Mouse (Mus musculus) megakaryocyte, embryonic 14.5 days (primary cell): ENCODE measurements around the gene Plekhh2. TPM values are rescaled to one million over a fixed set of nuclear protein-coding genes. Genes with fewer than 3 reads are reported as not detected.

Experiments used
- H3K27me3 ChIP-seq: replicated peaks from 2 replicates; pipeline ENCODE3; 2012; ENCODE audit warnings: inconsistent platforms
- H3K36me3 ChIP-seq: replicated peaks from 2 replicates; pipeline ENCODE3; 2012; ENCODE audit warnings: low read length, inconsistent platforms, mixed read lengths
- H3K4me1 ChIP-seq: 2 replicates; pipeline ENCODE4 v1.6.1; 2012; ENCODE audit warnings: inconsistent platforms
- H3K4me3 ChIP-seq: replicated peaks from 2 replicates; pipeline ENCODE3; 2012; ENCODE audit warnings: moderate library complexity, mild to moderate bottlenecking, inconsistent platforms
- H3K9me3 ChIP-seq: 2 replicates; pipeline ENCODE4 v1.6.1; 2012; ENCODE audit warnings: inconsistent platforms
- FLI1 ChIP-seq: IDR thresholded peaks from 2 replicates; pipeline ENCODE4 v1.6.1; 2012; ENCODE audit warnings: low read length, inconsistent platforms, mixed read lengths
- GATA1 ChIP-seq: IDR thresholded peaks from 3 replicates; pipeline ENCODE4 v1.6.1; 2012; ENCODE audit warnings: mixed read lengths, low read length, inconsistent platforms, borderline replicate concordance
- polyA plus RNA-seq: library from polyadenylated mRNA; stranded (reverse); fragments of >175 nt; gene quantifications from 2 replicates; pipeline ENCODE4 v1.2.3, GENCODE M21; 2012; ENCODE audit warnings: low replicate concordance; ENCODE audit not compliant: insufficient read depth

Plekhh2 gene
- polyA plus RNA-seq, 1 experiment, result not detected

- Histone ChIP-seq H3K9me3 (peaks cover 17% of the 10 kb centered on the region), H3K36me3 (no peaks in the 10 kb centered on the region), H3K4me3 (no peak overlapping the region), H3K27me3 (no peaks in the 10 kb centered on the region), H3K4me1 (peaks cover 5% of the 10 kb centered on the region; the same call in 1 of the 2 replicates)
- TF ChIP-seq GATA1 (no peak), FLI1 (no peak)
Measured at GRCm38 (mm10) chr17:84616526-84617074, 104.9 kb downstream of the Plekhh2 start.

- no peak for TF ChIP-seq GATA1
- no peak for TF ChIP-seq FLI1
- Histone ChIP-seq H3K36me3 (no peaks in the 10 kb centered on the region), H3K27me3 (no peaks in the 10 kb centered on the region), H3K9me3 (peaks cover 17% of the 10 kb centered on the region), H3K4me3 (no peak overlapping the region), H3K4me1 (peaks cover 5% of the 10 kb centered on the region; the same call in 1 of the 2 replicates)
Measured at GRCm38 (mm10) chr17:84617953-84618352, 106.3 kb downstream of the Plekhh2 start.

DNA sequence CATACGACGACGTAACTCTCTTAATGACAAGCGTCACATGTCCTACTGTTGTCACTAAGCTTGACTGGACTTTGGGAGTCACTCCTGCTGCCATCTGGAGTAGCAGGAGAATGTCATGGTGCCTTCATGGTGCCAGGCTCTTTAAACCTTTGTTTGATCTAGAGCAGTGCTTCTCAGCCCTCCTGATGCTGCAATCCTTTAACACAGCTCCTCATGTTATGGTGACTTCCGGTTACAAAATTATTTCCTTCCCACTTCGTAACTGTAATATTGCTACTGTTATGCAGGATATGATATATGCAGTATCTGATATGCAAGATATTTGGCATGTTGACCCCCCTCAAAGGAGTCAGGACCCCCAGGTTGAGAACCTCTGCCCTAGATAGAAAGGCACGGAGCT lies 107.4 kb downstream of the Plekhh2 start:
- H3K27me3 ChIP-seq, result no peaks in the 10 kb centered on the region
- H3K9me3 ChIP-seq, result peaks cover 14% of the 10 kb centered on the region
- H3K4me1 ChIP-seq, result peaks cover 3% of the 10 kb centered on the region; the same call in 1 of the 2 replicates
- no peak overlapping the region for H3K4me3 ChIP-seq
- TF ChIP-seq GATA1 (no peak), FLI1 (no peak)
- no peaks in the 10 kb centered on the region for H3K36me3 ChIP-seq

DNA sequence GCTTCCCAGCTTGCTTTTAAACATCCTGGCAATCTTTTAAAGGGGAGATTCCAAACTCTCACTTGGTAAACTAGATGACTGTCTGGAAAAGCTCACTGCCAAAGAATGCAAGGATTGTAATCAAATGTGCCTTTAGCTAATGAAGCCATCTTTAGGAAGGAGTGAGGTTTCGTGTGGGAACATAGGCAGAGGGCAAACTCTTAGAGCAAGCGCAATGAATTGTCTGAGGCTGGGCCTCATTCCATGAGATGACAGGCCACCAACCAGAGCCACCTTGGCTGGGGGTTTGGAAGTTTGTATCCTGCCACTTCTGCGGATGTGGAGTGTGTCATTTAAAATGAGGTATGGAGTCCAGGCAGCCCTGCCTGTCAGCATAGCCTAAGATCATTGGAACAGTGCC lies 108.4 kb downstream of the Plekhh2 start:
- no peaks in the 10 kb centered on the region for H3K4me1 ChIP-seq
- no peaks in the 10 kb centered on the region for H3K36me3 ChIP-seq
- TF ChIP-seq GATA1, result no peak
- no peak for TF ChIP-seq FLI1
- peaks cover 7% of the 10 kb centered on the region for H3K9me3 ChIP-seq
- peaks cover 2% of the 10 kb centered on the region for H3K27me3 ChIP-seq
- no peak overlapping the region for H3K4me3 ChIP-seq

- peaks cover 7% of the 10 kb centered on the region for H3K9me3 ChIP-seq
- TF ChIP-seq FLI1 (no peak), GATA1 (no peak)
- no peaks in the 10 kb centered on the region for H3K36me3 ChIP-seq
- H3K27me3 ChIP-seq, result peaks cover 2% of the 10 kb centered on the region
- no peak overlapping the region for H3K4me3 ChIP-seq
- no peaks in the 10 kb centered on the region for H3K4me1 ChIP-seq
Measured at GRCm38 (mm10) chr17:84620610-84621009, 108.9 kb downstream of the Plekhh2 start.

- Histone ChIP-seq H3K9me3 (peaks cover 7% of the 10 kb centered on the region), H3K36me3 (no peaks in the 10 kb centered on the region), H3K27me3 (peaks cover 2% of the 10 kb centered on the region), H3K4me3 (no peak overlapping the region), H3K4me1 (peaks cover 2% of the 10 kb centered on the region)
- TF ChIP-seq FLI1 (no peak), GATA1 (no peak)
Measured at GRCm38 (mm10) chr17:84621209-84621608, 109.5 kb downstream of the Plekhh2 start.

GRCm38 (mm10) chr17:84622028-84622427 lies 110.3 kb downstream of the Plekhh2 start:
- TF ChIP-seq FLI1 (no peak), GATA1 (no peak)

DNA sequence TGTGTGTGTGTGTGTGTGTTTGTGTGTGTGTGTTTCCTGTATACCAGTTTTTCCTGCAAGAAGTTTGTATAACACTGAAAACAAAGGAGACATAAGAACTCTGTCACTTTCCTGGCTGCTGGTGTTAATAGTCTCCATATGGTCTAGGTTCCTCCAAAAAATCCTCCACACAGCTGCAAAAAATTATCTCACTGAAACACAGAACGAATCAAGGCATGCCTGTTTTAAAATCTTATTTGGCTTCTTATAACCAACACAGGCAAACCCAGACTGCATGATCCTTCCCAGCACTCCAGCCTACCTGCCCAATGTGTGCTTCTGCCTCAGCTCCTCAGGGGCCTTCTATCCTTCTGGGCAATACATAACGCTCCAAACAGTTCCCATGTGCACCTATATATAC lies 111.2 kb downstream of the Plekhh2 start:
- Histone ChIP-seq H3K9me3 (peaks cover 7% of the 10 kb centered on the region), H3K27me3 (peaks cover 2% of the 10 kb centered on the region), H3K4me1 (peaks cover 9% of the 10 kb centered on the region), H3K4me3 (no peak overlapping the region), H3K36me3 (no peaks in the 10 kb centered on the region)
- TF ChIP-seq GATA1 (no peak), FLI1 (no peak)

More at GRCm38 (mm10) chr17:84622028-84622427, 110.3 kb downstream of the Plekhh2 start:
- H3K4me3 ChIP-seq, result no peak overlapping the region
- no peaks in the 10 kb centered on the region for H3K36me3 ChIP-seq
- H3K27me3 ChIP-seq, result peaks cover 2% of the 10 kb centered on the region
- H3K9me3 ChIP-seq, result peaks cover 7% of the 10 kb centered on the region
- H3K4me1 ChIP-seq, result peaks cover 9% of the 10 kb centered on the region

DNA sequence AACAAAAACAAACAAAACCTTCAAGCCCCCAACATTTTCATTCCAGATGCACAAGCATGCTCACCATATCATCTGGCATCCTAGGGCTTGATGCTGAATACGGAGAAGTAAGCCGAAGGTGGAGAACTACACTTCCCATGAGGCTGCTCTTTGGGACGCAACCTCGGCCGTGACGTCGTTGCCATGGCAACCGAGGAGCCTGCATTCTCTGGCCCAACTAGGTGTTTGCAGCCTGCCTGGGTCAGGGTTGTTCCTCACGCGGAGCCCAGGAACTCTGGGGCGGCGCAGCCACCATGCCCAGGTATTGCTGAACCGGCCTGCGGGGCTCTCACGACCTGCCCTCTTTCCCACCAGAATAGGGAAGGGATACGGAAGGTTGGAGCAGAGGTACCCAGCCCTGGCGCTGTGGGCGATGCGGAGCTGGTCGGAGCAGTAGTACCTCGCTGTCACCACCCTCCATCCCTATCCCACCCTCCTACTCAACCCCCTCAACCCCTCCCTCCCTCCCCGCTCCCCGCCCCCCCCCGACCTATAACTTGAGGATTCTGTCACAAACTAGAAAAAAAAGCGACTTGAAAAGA lies 114.7 kb downstream of the Plekhh2 start, which contains the start of gene Dync2li1:
Gene Dync2li1, plus strand, starts transcription at position 221 of the 581 bp plus-strand sequence.
- no peak for TF ChIP-seq GATA1
- TF ChIP-seq FLI1, result no peak
- H3K9me3 ChIP-seq, result peaks cover 7% of the 10 kb centered on the region
- peak within 1 kb of the TSS; percentile 88 for H3K4me3 ChIP-seq

GRCm38 (mm10) chr17:84626857-84627305 lies 115.2 kb downstream of the Plekhh2 start:
- Histone ChIP-seq H3K9me3 (peaks cover 7% of the 10 kb centered on the region), H3K27me3 (peaks cover 4% of the 10 kb centered on the region), H3K4me1 (peaks cover 9% of the 10 kb centered on the region), H3K36me3 (no peaks in the 10 kb centered on the region), H3K4me3 (peak overlapping the region; percentile 26)
- no peak for TF ChIP-seq GATA1
- TF ChIP-seq FLI1, result no peak

More for the DNA sequence above, 114.7 kb downstream of the Plekhh2 start, which contains the start of gene Dync2li1:
- Histone ChIP-seq H3K27me3 (peaks cover 4% of the 10 kb centered on the region), H3K36me3 (no peaks in the 10 kb centered on the region), H3K4me1 (peaks cover 9% of the 10 kb centered on the region)
